Mouse (Mus musculus) spleen, adult 12 weeks (tissue): ENCODE measurements around the gene Slc4a11.
A peak's percentile ranks its signal among the peaks of the same experiment; 100 is the strongest.

ENCODE experiments used
- DNase-seq: peaks from one replicate; pipeline ENCODE4 v3.0.0; 2022; ENCODE audit warnings: low spot score

The Slc4a11 gene

GRCm38 (mm10) chr2:130697153-130697810 lies at the start of gene Slc4a11:
Slc4a11 (minus strand) TSS chr2:130697519.
- peak; percentile 30 for DNase-seq

GRCm38 (mm10) chr2:130743576-130743975 lies 46.3 kb upstream of the Slc4a11 start:
- no peak for DNase-seq

- no peak for DNase-seq
These were observed 42.8 kb upstream of the Slc4a11 start for GRCm38 (mm10) chr2:130740096-130740495.

GRCm38 (mm10) chr2:130738019-130738418 lies 40.7 kb upstream of the Slc4a11 start:
- DNase-seq, result no peak

- no peak for DNase-seq
These were observed 38.0 kb upstream of the Slc4a11 start for GRCm38 (mm10) chr2:130735281-130735680.

- DNase-seq, result no peak
These were observed 36.1 kb upstream of the Slc4a11 start for GRCm38 (mm10) chr2:130733444-130733843.

- no peak for DNase-seq
These were observed 34.5 kb upstream of the Slc4a11 start for GRCm38 (mm10) chr2:130731855-130732254.

- no peak for DNase-seq
These were observed 33.4 kb upstream of the Slc4a11 start for GRCm38 (mm10) chr2:130730746-130731145.

GRCm38 (mm10) chr2:130728906-130729585 lies 31.7 kb upstream of the Slc4a11 start:
- DNase-seq, result no peak

- DNase-seq, result no peak
These were observed 30.4 kb upstream of the Slc4a11 start for GRCm38 (mm10) chr2:130727752-130728151.

- DNase-seq, result no peak
These were observed 27.1 kb upstream of the Slc4a11 start for GRCm38 (mm10) chr2:130724369-130724768.

GRCm38 (mm10) chr2:130717951-130718350 lies 20.6 kb upstream of the Slc4a11 start:
- DNase-seq, result no peak

- DNase-seq, result no peak
These were observed 9.7 kb upstream of the Slc4a11 start for GRCm38 (mm10) chr2:130707057-130707456.

GRCm38 (mm10) chr2:130706602-130707001 lies 9.3 kb upstream of the Slc4a11 start:
- no peak for DNase-seq

- DNase-seq, result no peak
These were observed 7.9 kb upstream of the Slc4a11 start for GRCm38 (mm10) chr2:130705178-130705577.

GRCm38 (mm10) chr2:130704040-130705001 lies 7.0 kb upstream of the Slc4a11 start:
- no peak for DNase-seq

- no peak for DNase-seq
These were observed 525 bp upstream of the Slc4a11 start for GRCm38 (mm10) chr2:130697821-130698266.

GRCm38 (mm10) chr2:130696700-130697152 lies 593 bp downstream of the Slc4a11 start:
- DNase-seq, result no peak

- no peak for DNase-seq
These were observed 3.8 kb downstream of the Slc4a11 start for GRCm38 (mm10) chr2:130693563-130693962.

- DNase-seq, result no peak
These were observed 8.3 kb downstream of the Slc4a11 start for GRCm38 (mm10) chr2:130689011-130689410.

GRCm38 (mm10) chr2:130685426-130685825 lies 11.9 kb downstream of the Slc4a11 start:
- no peak for DNase-seq

GRCm38 (mm10) chr2:130681531-130681930 lies 15.8 kb downstream of the Slc4a11 start:
- no peak for DNase-seq
